Mouse (Mus musculus): ENCODE measurements around the gene Fam171a1. TPM values are rescaled to one million over a fixed set of nuclear protein-coding genes. Genes with fewer than 3 reads are reported as not detected.

Gene Fam171a1
- 8.0 TPM for polyA plus RNA-seq (2015; fragmentation: Illumina TruSeq; extraction: RNeasy Lipid Tissue Mini Kit (QIAGEN cat#74804); ENCODE audit: insufficient read depth, low replicate concordance)

GRCm38 (mm10) chr2:3113866-3114265 is at the start of gene Fam171a1:
Gene Fam171a1 (plus strand): TSS chr2:3114224.

Other genes starting within 250 kb of the Fam171a1 start
- gene Nmt2, start 170.0 kb downstream of the Fam171a1 start, polyA plus RNA-seq (2015; fragmentation: Illumina TruSeq; extraction: RNeasy Lipid Tissue Mini Kit (QIAGEN cat#74804); ENCODE audit: insufficient read depth, low replicate concordance), result 33.9 TPM
- gene Rpp38, start 218.4 kb downstream of the Fam171a1 start, polyA plus RNA-seq (2015; fragmentation: Illumina TruSeq; extraction: RNeasy Lipid Tissue Mini Kit (QIAGEN cat#74804); ENCODE audit: insufficient read depth, low replicate concordance), result 16.1 TPM
- not detected for gene Acbd7, start 221.9 kb downstream of the Fam171a1 start, polyA plus RNA-seq (2015; fragmentation: Illumina TruSeq; extraction: RNeasy Lipid Tissue Mini Kit (QIAGEN cat#74804); ENCODE audit: insufficient read depth, low replicate concordance)